In the genomic region with DNA sequence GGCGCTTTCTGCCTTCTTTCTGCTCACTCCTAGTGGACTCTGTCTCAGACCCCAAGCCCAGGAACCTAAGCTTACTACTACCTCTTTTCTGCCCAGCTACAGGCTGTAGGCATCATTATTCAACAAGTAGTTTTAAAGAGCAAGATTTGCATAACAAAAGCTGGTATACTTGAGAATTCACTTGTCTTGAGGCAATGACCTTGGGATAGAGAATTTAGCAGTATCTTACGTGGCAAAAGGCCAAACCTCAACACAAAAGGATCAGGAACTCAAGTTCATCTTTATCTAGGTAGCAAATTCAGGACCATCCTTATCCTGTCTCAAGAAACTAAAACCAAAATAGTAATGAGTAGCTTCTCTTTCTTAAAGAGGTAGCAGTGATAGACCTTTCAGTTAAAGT, we compare ENCODE assay signal across 25 mouse cellular contexts. TPM values are rescaled to one million over a fixed set of nuclear protein-coding genes. Genes with fewer than 3 reads are reported as not detected.
A peak's percentile ranks its signal among the peaks of the same experiment; 100 is the strongest.
DNase-seq lines count a peak whose midpoint lies in the region; ATAC-seq lines count a peak whose summit lies in the region.
"Had no signal": no experiment of that assay in that cellular context is flagged by ENCODE, and none has a peak within 500 bp of the region (broad histone marks: within the 10 kb centered on the region; RNA-seq: fewer than 3 reads in every experiment).

No protein-coding gene starts in this region.

- no peak overlapping the region for H3K4me3 ChIP-seq in forebrain, embryonic 14.5 days (ENCODE audit: low read depth, low read length)
- H3K4me3 ChIP-seq in forebrain, embryonic 12.5 days (replicated peaks), result no peak overlapping the region
- H3K4me3 ChIP-seq: embryonic facial prominence, embryonic 10.5 days; forebrain, embryonic 15.5 days; heart, adult 2 months; heart, embryonic 13.5 days; hindbrain, embryonic 15.5 days had no signal

- H3K4me1 ChIP-seq in forebrain, embryonic 14.5 days (ENCODE audit: control insufficient read depth, insufficient read depth, low read length), result 0 out of 2 replicates have a peak, but pooled peaks cover 3% of the 10 kb centered on the region
- H3K4me1 ChIP-seq in forebrain, embryonic 12.5 days, result no peaks in the 10 kb centered on the region
- H3K4me1 ChIP-seq: embryonic facial prominence, embryonic 10.5 days; heart, embryonic 13.5 days had no signal

- DNase-seq in forebrain, embryonic 14.5 days (ENCODE audit: low spot score), result peak; percentile 26
- DNase-seq in ES-CJ7 (ENCODE audit: low read depth, low spot score), result peak; percentile 93
- DNase-seq in WW6 (ENCODE audit: low read depth, low spot score), result peak; percentile 65
- DNase-seq in adrenal gland, postnatal 14 days, result no peak
- DNase-seq in thymus, postnatal 4 days, result no peak
- no peak for DNase-seq in kidney, postnatal 14 days
- DNase-seq: adrenal gland, postnatal 25 days; cerebellum, adult 2 months; cerebellum, postnatal 10 days; gastrocnemius, postnatal 10 days; heart, adult 2 months; heart, postnatal 36 days; kidney, adult 2 months had no signal

- no peak overlapping the region for H3K27ac ChIP-seq in forebrain, embryonic 14.5 days (ENCODE audit: low read depth, low read length)
- no peak overlapping the region for H3K27ac ChIP-seq in forebrain, embryonic 12.5 days
- H3K27ac ChIP-seq: embryonic facial prominence, embryonic 10.5 days; forebrain, embryonic 15.5 days; heart, adult 2 months; heart, embryonic 13.5 days; hindbrain, embryonic 15.5 days had no signal

- H3K4me2 ChIP-seq in forebrain, embryonic 14.5 days (ENCODE audit: low read length), result no peak overlapping the region
- no peak overlapping the region for H3K4me2 ChIP-seq in forebrain, embryonic 12.5 days
- H3K4me2 ChIP-seq: forebrain, embryonic 15.5 days; heart, embryonic 13.5 days; hindbrain, embryonic 15.5 days had no signal

- 52% methylated on average over 2 of the region's 2 CpGs for WGBS in forebrain, embryonic 14.5 days
- WGBS in forebrain, embryonic 12.5 days, result 58% methylated on average over 2 of the region's 2 CpGs

- no peak overlapping the region for H3K9ac ChIP-seq in forebrain, embryonic 14.5 days (ENCODE audit: low read length)
- H3K9ac ChIP-seq in forebrain, embryonic 12.5 days, result no peak overlapping the region
- H3K9ac ChIP-seq: forebrain, embryonic 15.5 days; heart, embryonic 13.5 days; hindbrain, embryonic 15.5 days had no signal

- peaks cover 18% of the 10 kb centered on the region for H3K36me3 ChIP-seq in forebrain, embryonic 14.5 days (ENCODE audit: control insufficient read depth, insufficient read depth, low read length)
- H3K36me3 ChIP-seq in forebrain, embryonic 12.5 days (replicated peaks), result peaks cover 23% of the 10 kb centered on the region

- no peak for ATAC-seq in forebrain, embryonic 14.5 days
- ATAC-seq in forebrain, embryonic 12.5 days (ENCODE audit: low FRiP score), result no peak
- ATAC-seq: activated CD4-positive, CD25-positive, alpha-beta regulatory T cell, adult 4 months; forebrain, embryonic 15.5 days; intestine, embryonic 16.5 days had no signal

- H3K27me3 ChIP-seq in forebrain, embryonic 14.5 days (replicated peaks; ENCODE audit: control insufficient read depth, insufficient read depth, low read length), result no peaks in the 10 kb centered on the region
- no peaks in the 10 kb centered on the region for H3K27me3 ChIP-seq in forebrain, embryonic 12.5 days
- H3K27me3 ChIP-seq: forebrain, embryonic 15.5 days; heart, embryonic 13.5 days; hindbrain, embryonic 15.5 days had no signal

- H3K9me3 ChIP-seq in forebrain, embryonic 14.5 days (replicated peaks; ENCODE audit: control insufficient read depth, low read length), result no peaks in the 10 kb centered on the region
- no peaks in the 10 kb centered on the region for H3K9me3 ChIP-seq in forebrain, embryonic 12.5 days
- H3K9me3 ChIP-seq: embryonic facial prominence, embryonic 10.5 days; forebrain, embryonic 15.5 days; heart, embryonic 13.5 days; hindbrain, embryonic 15.5 days had no signal

RNA-seq across cellular contexts. Expression of a gene that starts 22.7 kb away (rescaled TPM):
- polyA plus RNA-seq in forebrain, embryonic 14.5 days (2014; fragmentation: Nextera tagmentation; extraction: Ambion mirVana), result 8.1 and 10.2 TPM in 2 replicates
- 14.7 and 20.0 TPM in 2 replicates for polyA plus RNA-seq in forebrain, embryonic 12.5 days (2016; fragmentation: Nextera tagmentation; extraction: Ambion mirVana)
- 66.3 and 72.1 TPM in 2 replicates for total RNA-seq in adrenal gland, postnatal 14 days (2021)

RNA-seq across cellular contexts. Expression of a gene that starts 26.4 kb away (rescaled TPM):
- not detected in 2 replicates for polyA plus RNA-seq in forebrain, embryonic 14.5 days (2014; fragmentation: Nextera tagmentation; extraction: Ambion mirVana)
- 0.10 TPM in 1 of 2 replicates, not detected in the other for polyA plus RNA-seq in forebrain, embryonic 12.5 days (2016; fragmentation: Nextera tagmentation; extraction: Ambion mirVana)
- total RNA-seq in adrenal gland, postnatal 14 days (2021), result not detected in 2 replicates
- total RNA-seq: adrenal gland, postnatal 25 days; gastrocnemius, postnatal 10 days; heart, adult 2 months; heart, postnatal 36 days had no signal
- polyA plus RNA-seq: C2C12; cerebellum, adult 2 months; embryonic facial prominence, embryonic 10.5 days; embryonic facial prominence, embryonic 14.5 days; forebrain, embryonic 15.5 days; gonadal fat pad, adult 2 months; heart, adult 2 months; heart, embryonic 13.5 days; heart, postnatal 0 days; hindbrain, embryonic 11.5 days; hindbrain, embryonic 15.5 days; intestine, embryonic 16.5 days had no signal

RNA-seq across cellular contexts. Expression of a gene that starts 32.7 kb away (rescaled TPM):
- 1.8 and 2.2 TPM in 2 replicates for polyA plus RNA-seq in forebrain, embryonic 14.5 days (2014; fragmentation: Nextera tagmentation; extraction: Ambion mirVana)
- 1.5 and 2.7 TPM in 2 replicates for polyA plus RNA-seq in forebrain, embryonic 12.5 days (2016; fragmentation: Nextera tagmentation; extraction: Ambion mirVana)
- total RNA-seq in adrenal gland, postnatal 14 days (2021), result 7.4 and 8.3 TPM in 2 replicates
- polyA plus RNA-seq: activated CD4-positive, CD25-positive, alpha-beta regulatory T cell, adult 4 months had no signal

RNA-seq across cellular contexts. Expression of a gene that starts 34.7 kb away (rescaled TPM):
- polyA plus RNA-seq in forebrain, embryonic 14.5 days (2014; fragmentation: Nextera tagmentation; extraction: Ambion mirVana), result 0.33 and 0.46 TPM in 2 replicates
- not detected in 2 replicates for polyA plus RNA-seq in forebrain, embryonic 12.5 days (2016; fragmentation: Nextera tagmentation; extraction: Ambion mirVana)
- 25.5 TPM in 1 of 2 replicates, not detected in the other for total RNA-seq in adrenal gland, postnatal 14 days (2021)
- total RNA-seq: gastrocnemius, postnatal 10 days had no signal
- polyA plus RNA-seq: embryonic facial prominence, embryonic 10.5 days; forebrain, embryonic 15.5 days; hindbrain, embryonic 15.5 days had no signal

RNA-seq across cellular contexts. Expression of a gene that starts 58.1 kb away (rescaled TPM):
- polyA plus RNA-seq in forebrain, embryonic 14.5 days (2014; fragmentation: Nextera tagmentation; extraction: Ambion mirVana), result 0.36 TPM in 1 of 2 replicates, not detected in the other
- 0.29 and 0.35 TPM in 2 replicates for polyA plus RNA-seq in forebrain, embryonic 12.5 days (2016; fragmentation: Nextera tagmentation; extraction: Ambion mirVana)
- total RNA-seq in adrenal gland, postnatal 14 days (2021), result 0.37 and 0.75 TPM in 2 replicates
- total RNA-seq: heart, adult 2 months; heart, postnatal 36 days had no signal
- polyA plus RNA-seq: embryonic facial prominence, embryonic 10.5 days had no signal

Comparison
In these comparisons a context has a peak if more than half of its experiments do, and no peak if none do; other contexts are left out.
1. DNase-seq: peak in forebrain, embryonic 14.5 days (single experiment), ES-CJ7 (single experiment) and WW6 (single experiment); none in adrenal gland, postnatal 14 days (single experiment), thymus, postnatal 4 days (single experiment) and kidney, postnatal 14 days (single experiment).